Mouse (Mus musculus): ENCODE results near the gene Cdipt.

DNA sequence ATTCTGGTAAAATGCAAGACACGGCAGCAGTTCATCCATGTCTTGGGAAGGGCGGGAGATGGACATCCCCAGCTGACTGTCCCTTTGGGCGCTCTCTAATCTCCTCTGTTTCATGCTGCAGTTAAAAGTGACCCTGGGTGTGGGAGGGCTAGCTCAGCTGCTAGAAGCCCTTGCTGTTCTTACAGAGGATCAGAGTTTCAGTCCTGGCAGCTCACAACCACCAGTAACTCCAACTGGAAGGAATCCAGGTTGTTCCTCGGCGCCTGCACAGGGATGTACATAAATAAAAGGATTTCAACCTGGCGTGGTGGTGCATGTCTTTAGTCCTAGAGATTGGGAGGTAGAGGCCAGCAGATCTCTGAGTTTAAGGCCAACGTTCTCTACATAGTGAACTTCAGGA is 7.4 kb downstream of the Cdipt start:
- TF ChIP-seq CTCF (IDR thresholded peaks at IDR 0.05), result no peak
- TF ChIP-seq EP300 (IDR thresholded peaks at IDR 0.05; ENCODE audit: insufficient read depth, low read depth, low read length), result no peak

Measured in heart, adult 2 months (tissue).